Mouse (Mus musculus): ENCODE measurements around the gene BC025920.

The BC025920 gene

GRCm38 (mm10) chr10:81643449-81644055, 37.5 kb downstream of the BC025920 start:
- DNase-seq: peak; percentile 97

GRCm38 (mm10) chr10:81644162-81644561, 38.1 kb downstream of the BC025920 start:
- DNase-seq: no peak

DNA sequence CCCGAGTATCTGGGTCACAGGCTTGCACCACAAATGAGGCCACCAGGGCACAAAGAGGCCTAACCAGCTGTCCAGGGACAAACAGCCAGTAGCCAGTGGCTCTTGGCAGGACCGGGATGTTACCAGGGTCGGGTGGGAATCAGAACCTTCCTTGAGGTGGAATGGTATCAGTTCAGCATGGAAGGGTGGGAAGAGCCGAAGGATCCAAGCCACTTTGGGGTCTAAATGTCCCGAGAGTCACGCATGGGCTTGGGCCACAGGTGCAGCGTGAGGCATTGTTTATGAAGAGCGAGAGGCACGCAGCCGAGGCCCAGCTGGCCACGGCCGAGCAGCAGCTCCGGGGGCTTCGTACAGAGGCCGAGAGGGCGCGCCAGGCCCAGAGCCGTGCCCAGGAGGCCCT, 38.6 kb downstream of the BC025920 start:
- no peak for DNase-seq

- DNase-seq: no peak
Observed at GRCm38 (mm10) chr10:81645391-81645790, 39.3 kb downstream of the BC025920 start.

DNA sequence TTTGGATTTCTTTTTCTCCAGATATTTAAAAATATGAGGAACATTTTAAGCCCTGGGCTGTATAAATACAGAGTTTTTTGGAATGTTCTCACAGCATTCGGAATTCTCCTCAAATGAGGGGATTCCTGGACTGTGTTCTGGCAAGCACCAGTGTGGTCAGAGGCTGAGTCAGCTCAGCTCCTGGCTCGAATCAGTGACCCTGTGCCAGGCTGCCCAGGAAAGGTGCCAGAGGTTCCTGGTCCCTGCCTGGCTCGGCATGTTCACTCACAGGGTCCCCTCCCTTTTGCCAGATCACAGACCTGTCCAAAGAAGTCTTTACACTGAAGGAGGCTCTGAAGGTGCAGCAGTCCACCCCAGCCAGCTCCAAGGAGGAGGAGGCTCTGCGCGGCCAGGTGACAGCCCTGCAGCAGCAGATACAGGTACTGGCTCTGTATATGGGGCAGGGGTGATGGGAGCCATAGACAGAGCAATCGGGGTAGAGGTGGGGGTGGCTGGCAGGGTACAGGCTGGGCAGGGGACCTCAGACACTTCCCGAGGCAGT, 40.0 kb downstream of the BC025920 start:
- DNase-seq: no peak

DNA sequence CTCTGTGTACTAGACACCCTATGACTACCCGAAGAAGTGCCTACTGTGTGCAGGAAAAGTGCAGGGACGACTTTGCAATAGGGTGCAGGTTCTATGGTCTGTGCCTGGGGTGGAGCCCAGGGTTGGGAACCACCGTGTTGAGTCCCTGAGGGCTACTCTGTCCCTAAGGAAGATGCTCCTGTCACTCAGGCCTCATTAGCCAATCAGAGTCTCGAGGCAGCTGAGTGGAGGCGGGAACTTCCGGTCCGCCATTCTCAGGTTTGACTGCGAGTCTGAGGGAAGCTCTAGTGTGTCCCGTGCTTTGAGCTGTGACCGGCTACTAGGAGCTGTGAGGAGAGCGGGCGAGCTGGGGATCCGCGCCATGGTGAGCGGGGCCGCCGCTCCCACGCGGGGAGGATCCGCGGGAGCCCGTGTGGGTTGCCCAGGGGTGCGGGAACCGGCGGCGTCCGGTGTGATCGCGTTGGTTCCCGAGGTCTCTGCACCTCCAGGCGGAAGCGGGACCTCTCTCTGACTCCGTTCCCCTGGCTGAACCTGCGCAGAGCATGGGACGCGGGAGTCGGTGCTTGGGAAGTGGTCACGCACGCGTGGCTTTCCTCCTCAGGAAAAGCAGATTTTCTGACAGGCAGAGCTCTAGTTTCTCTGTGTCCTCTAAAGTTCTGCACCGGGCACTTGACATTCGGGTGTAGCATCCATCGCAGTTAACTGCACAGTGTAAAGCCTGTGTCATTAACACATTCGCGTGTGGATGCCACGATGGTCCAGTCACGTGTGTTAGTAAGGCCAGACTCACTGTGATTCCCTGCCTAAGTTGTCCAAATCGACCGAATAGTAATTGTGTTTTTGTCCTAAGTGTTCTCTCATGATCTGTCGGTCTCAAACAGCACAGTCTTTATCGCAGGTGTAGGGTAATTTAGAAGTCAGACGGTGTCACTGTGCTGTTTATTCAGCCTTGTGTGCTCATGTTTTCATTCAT, 43.0 kb downstream of the BC025920 start, which contains the start of gene Gm10778:
Gm10778 (plus strand) TSS at position 257 of the 973 bp plus-strand sequence.
- peak; percentile 93 for DNase-seq

- no peak for DNase-seq
Observed at GRCm38 (mm10) chr10:81655178-81655577, 49.1 kb downstream of the BC025920 start.

DNA sequence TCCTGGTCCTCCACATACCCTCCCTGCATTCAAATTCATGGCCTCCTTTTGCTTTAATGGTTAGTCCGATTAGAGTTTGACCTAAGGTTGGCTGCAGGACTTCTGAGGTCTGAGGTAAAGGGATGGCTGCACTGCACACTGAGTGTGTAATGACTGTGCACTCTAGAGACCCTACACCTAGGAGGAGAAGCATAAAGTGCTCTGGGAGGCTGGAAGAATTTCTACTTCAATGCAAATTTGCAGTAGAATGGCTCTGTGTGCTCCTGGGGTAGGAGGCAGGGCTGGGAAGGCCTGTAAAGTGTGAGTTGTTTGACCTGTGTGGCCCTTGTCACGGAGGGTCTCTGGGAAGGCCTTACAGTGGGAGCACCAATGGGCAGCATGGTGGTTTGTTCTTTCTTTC, 50.1 kb downstream of the BC025920 start:
- DNase-seq: no peak
